Mouse (Mus musculus): ENCODE measurements at regions not wholly inside any gene's neighbourhood (a gene's known extent, or its start where the extent isn't known, plus 50 kb on each side); places are given as distances from the start of the nearest gene placed in this dataset.

- DNase-seq (ENCODE audit: low spot score, missing footprints) (no peak), ATAC-seq (ENCODE audit: low FRiP score) (no peak)
- Histone ChIP-seq H3K27me3 (ENCODE audit: control insufficient read depth, insufficient read depth, low read length) (no peaks in the 10 kb centered on the region), H3K4me3 (ENCODE audit: low read depth, low read length) (no peak overlapping the region), H3K36me3 (ENCODE audit: control insufficient read depth, insufficient read depth, low read length) (no peaks in the 10 kb centered on the region), H3K9ac (ENCODE audit: low read length) (no peak overlapping the region), H3K9me3 (ENCODE audit: control insufficient read depth, low read length) (no peaks in the 10 kb centered on the region), H3K4me1 (ENCODE audit: control insufficient read depth, insufficient read depth, low read length) (no peaks in the 10 kb centered on the region), H3K4me2 (no peak overlapping the region), H3K27ac (ENCODE audit: low read depth, low read length) (no peak overlapping the region)
- WGBS: 85% methylated on average over 1 of the region's 1 CpGs
Measured at GRCm38 (mm10) chr4:4948956-4949355, 155.8 kb upstream of the Impad1 start.

- no peaks in the 10 kb centered on the region for H3K27me3 ChIP-seq (ENCODE audit: control insufficient read depth, insufficient read depth, low read length)
- H3K9me3 ChIP-seq (ENCODE audit: control insufficient read depth, low read length): no peaks in the 10 kb centered on the region
- no peak overlapping the region for H3K4me2 ChIP-seq
- no peak for ATAC-seq (ENCODE audit: low FRiP score)
- no peak overlapping the region for H3K27ac ChIP-seq (ENCODE audit: low read depth, low read length)
- DNase-seq (ENCODE audit: low spot score, missing footprints): no peak
- no peaks in the 10 kb centered on the region for H3K36me3 ChIP-seq (ENCODE audit: control insufficient read depth, insufficient read depth, low read length)
- H3K4me1 ChIP-seq (ENCODE audit: control insufficient read depth, insufficient read depth, low read length): no peaks in the 10 kb centered on the region
- no peak overlapping the region for H3K9ac ChIP-seq (ENCODE audit: low read length)
- no peak overlapping the region for H3K4me3 ChIP-seq (ENCODE audit: low read depth, low read length)
Measured at GRCm38 (mm10) chr4:4944498-4944897, 151.3 kb upstream of the Impad1 start.

- Histone ChIP-seq H3K9ac (ENCODE audit: low read length) (no peak overlapping the region), H3K4me3 (ENCODE audit: low read depth, low read length) (no peak overlapping the region), H3K36me3 (ENCODE audit: control insufficient read depth, insufficient read depth, low read length) (no peaks in the 10 kb centered on the region), H3K27ac (ENCODE audit: low read depth, low read length) (no peak overlapping the region), H3K4me1 (ENCODE audit: control insufficient read depth, insufficient read depth, low read length) (no peaks in the 10 kb centered on the region), H3K9me3 (ENCODE audit: control insufficient read depth, low read length) (no peaks in the 10 kb centered on the region), H3K27me3 (ENCODE audit: control insufficient read depth, insufficient read depth, low read length) (no peaks in the 10 kb centered on the region), H3K4me2 (no peak overlapping the region)
- no peak for ATAC-seq (ENCODE audit: low FRiP score)
- DNase-seq (ENCODE audit: low spot score, missing footprints): no peak
Measured at GRCm38 (mm10) chr4:4925741-4926140, 132.6 kb upstream of the Impad1 start.

GRCm38 (mm10) chr4:4920256-4920655 lies 127.1 kb upstream of the Impad1 start:
- no peak overlapping the region for H3K9ac ChIP-seq (ENCODE audit: low read length)

GRCm38 (mm10) chr4:4875257-4875656 lies 82.1 kb upstream of the Impad1 start:
- no peak overlapping the region for H3K27ac ChIP-seq (ENCODE audit: low read depth, low read length)
- H3K4me3 ChIP-seq (ENCODE audit: low read depth, low read length): no peak overlapping the region
- ATAC-seq (ENCODE audit: low FRiP score) (no peak), DNase-seq (ENCODE audit: low spot score, missing footprints) (no peak)
- no peaks in the 10 kb centered on the region for H3K9me3 ChIP-seq (ENCODE audit: control insufficient read depth, low read length)
- H3K4me2 ChIP-seq: no peak overlapping the region
- no peaks in the 10 kb centered on the region for H3K4me1 ChIP-seq (ENCODE audit: control insufficient read depth, insufficient read depth, low read length)
- no peak overlapping the region for H3K9ac ChIP-seq (ENCODE audit: low read length)
- no peaks in the 10 kb centered on the region for H3K27me3 ChIP-seq (ENCODE audit: control insufficient read depth, insufficient read depth, low read length)
- no peaks in the 10 kb centered on the region for H3K36me3 ChIP-seq (ENCODE audit: control insufficient read depth, insufficient read depth, low read length)

More at GRCm38 (mm10) chr4:4920256-4920655, 127.1 kb upstream of the Impad1 start:
- Histone ChIP-seq H3K36me3 (ENCODE audit: control insufficient read depth, insufficient read depth, low read length) (no peaks in the 10 kb centered on the region), H3K27me3 (ENCODE audit: control insufficient read depth, insufficient read depth, low read length) (no peaks in the 10 kb centered on the region), H3K4me3 (ENCODE audit: low read depth, low read length) (no peak overlapping the region), H3K4me2 (no peak overlapping the region), H3K4me1 (ENCODE audit: control insufficient read depth, insufficient read depth, low read length) (no peaks in the 10 kb centered on the region), H3K27ac (ENCODE audit: low read depth, low read length) (no peak overlapping the region), H3K9me3 (ENCODE audit: control insufficient read depth, low read length) (no peaks in the 10 kb centered on the region)
- WGBS: 93% methylated on average over 1 of the region's 1 CpGs
- DNase-seq (ENCODE audit: low spot score, missing footprints): no peak
- ATAC-seq (ENCODE audit: low FRiP score): no peak

GRCm38 (mm10) chr4:4858345-4858744 lies 65.2 kb upstream of the Impad1 start:
- Histone ChIP-seq H3K9ac (ENCODE audit: low read length) (no peak overlapping the region), H3K4me1 (ENCODE audit: control insufficient read depth, insufficient read depth, low read length) (no peaks in the 10 kb centered on the region), H3K36me3 (ENCODE audit: control insufficient read depth, insufficient read depth, low read length) (no peaks in the 10 kb centered on the region), H3K4me2 (no peak overlapping the region), H3K27ac (ENCODE audit: low read depth, low read length) (no peak overlapping the region), H3K27me3 (ENCODE audit: control insufficient read depth, insufficient read depth, low read length) (no peaks in the 10 kb centered on the region), H3K4me3 (ENCODE audit: low read depth, low read length) (no peak overlapping the region), H3K9me3 (ENCODE audit: control insufficient read depth, low read length) (no peaks in the 10 kb centered on the region)
- 79% methylated on average over 2 of the region's 2 CpGs for WGBS
- ATAC-seq (ENCODE audit: low FRiP score) (no peak), DNase-seq (ENCODE audit: low spot score, missing footprints) (no peak)
